Mouse (Mus musculus) small intestine, adult 2 months (tissue): Measurements from ENCODE around the gene Osbpl9.
A peak's percentile ranks its signal among the peaks of the same experiment; 100 is the strongest.

Experiments
- CTCF ChIP-seq: fragments of 200-500 bp; IDR thresholded peaks from 2 replicates; pipeline ENCODE4 v1.5.1; 2012; ENCODE audit warnings: low read depth, mild to moderate bottlenecking, control low read depth, inconsistent platforms, low read length, moderate library complexity, mixed read lengths; ENCODE audit not compliant: insufficient replicate concordance, insufficient read length; ENCODE audit errors: extremely low read depth
- POLR2A ChIP-seq: fragments of 200-500 bp; IDR thresholded peaks from 2 replicates; pipeline ENCODE4 v1.6.1; 2012; ENCODE audit warnings: low read depth, mild to moderate bottlenecking, control low read depth, inconsistent platforms, low read length, moderate library complexity

GRCm38 (mm10) chr4:109147278-109148038 lies 54.6 kb downstream of the Osbpl9 start:
- peak; percentile 39; the same call in 1 of the 2 replicates for TF ChIP-seq CTCF
- no peak for TF ChIP-seq POLR2A
